Mouse (Mus musculus) cortical plate, adult 2 months (tissue): ENCODE measurements around the gene Opa3.

Source experiments
- CTCF ChIP-seq: fragments of 200-500 bp; IDR thresholded peaks from 2 replicates; pipeline ENCODE4 v1.5.1; 2011; ENCODE audit warnings: mild to moderate bottlenecking, control low read depth, low read length; ENCODE audit not compliant: insufficient read depth; ENCODE audit errors: extremely low read depth
- POLR2A ChIP-seq: fragments of 200-500 bp; IDR thresholded peaks from 2 replicates; pipeline ENCODE4 v1.6.1; 2011; ENCODE audit warnings: mild to moderate bottlenecking, low read length, control low read depth; ENCODE audit not compliant: insufficient read depth; ENCODE audit errors: extremely low read depth

- TF ChIP-seq CTCF = no peak
- TF ChIP-seq POLR2A = no peak
Measured at GRCm38 (mm10) chr7:19297794-19298193, 69.7 kb downstream of the Opa3 start.
